Mouse (Mus musculus) cerebellum, adult 2 months (tissue): ENCODE measurements around the gene Ccdc40. TPM values are rescaled to one million over a fixed set of nuclear protein-coding genes. Genes with fewer than 3 reads are reported as not detected.
"Not testable (repeated sequence)": the region's sequence is repeated elsewhere in the genome, so short reads cannot be mapped to it uniquely, and the experiment has no call there.

ENCODE experiments used
- DNase-seq, 2 experiments: peaks; one replicate each; pipeline ENCODE4 v3.0.0; 2021
- H3K27ac ChIP-seq: fragments of 200-500 bp; 2 replicates; pipeline ENCODE4 v1.5.1; 2012; ENCODE audit warnings: low read length, control low read depth, inconsistent platforms; ENCODE audit not compliant: insufficient read depth
- H3K27me3 ChIP-seq: fragments of 200-500 bp; 2 replicates; pipeline ENCODE4 v1.6.1; 2012; ENCODE audit warnings: inconsistent platforms, mild to moderate bottlenecking, low read length, moderate library complexity; ENCODE audit not compliant: control insufficient read depth, insufficient read depth
- H3K4me1 ChIP-seq: fragments of 200-500 bp; 2 replicates; pipeline ENCODE4 v1.6.1; 2011; ENCODE audit warnings: low read length; ENCODE audit not compliant: control insufficient read depth, insufficient read depth
- H3K4me3 ChIP-seq: fragments of 200-500 bp; replicated peaks from 2 replicates; pipeline ENCODE3; 2011; ENCODE audit warnings: mild to moderate bottlenecking, low read depth, low read length, control low read depth; ENCODE audit not compliant: insufficient read depth
- CTCF ChIP-seq: fragments of 200-500 bp; IDR thresholded peaks from 2 replicates; pipeline ENCODE4 v1.5.1; 2011; ENCODE audit warnings: low read depth, mild to moderate bottlenecking, control low read depth, low read length, moderate library complexity, borderline replicate concordance; ENCODE audit not compliant: insufficient read depth
- POLR2A ChIP-seq: fragments of 200-500 bp; IDR thresholded peaks from 2 replicates; pipeline ENCODE4 v1.6.1; 2011; ENCODE audit warnings: low read length, control low read depth, borderline replicate concordance; ENCODE audit not compliant: insufficient read depth
- WGBS: fragments of 180-500 bp; shearing (Covaris S2); methylation state at CpG from one replicate; pipeline ENCODE4 v1.1.7; 2018; 5-methylcytosine and 5-hydroxymethylcytosine counted together
- polyA plus RNA-seq: library from polyadenylated mRNA; depleted of rRNA; stranded (reverse); fragments of >200 nt; gene quantifications from 2 replicates; pipeline ENCODE4 v1.2.3, GENCODE M21; 2012

The Ccdc40 gene
- polyA plus RNA-seq, 1 experiment: 2.4 TPM

GRCm38 (mm10) chr11:119234770-119235169, 6.4 kb downstream of the Ccdc40 start:
- no peak for TF ChIP-seq POLR2A
- TF ChIP-seq CTCF: no peak
- no peak overlapping the region for H3K27ac ChIP-seq
- 98% methylated on average over 10 of the region's 10 CpGs for WGBS
- H3K4me1 ChIP-seq: no peaks in the 10 kb centered on the region
- DNase-seq: no peak
- no peak overlapping the region for H3K4me3 ChIP-seq
- no peaks in the 10 kb centered on the region for H3K27me3 ChIP-seq

GRCm38 (mm10) chr11:119235596-119235995, 7.2 kb downstream of the Ccdc40 start:
- H3K4me3 ChIP-seq: no peak overlapping the region
- no peaks in the 10 kb centered on the region for H3K27me3 ChIP-seq
- DNase-seq: no peak
- WGBS: 88% methylated on average over 4 of the region's 4 CpGs
- no peak overlapping the region for H3K27ac ChIP-seq
- no peaks in the 10 kb centered on the region for H3K4me1 ChIP-seq
- TF ChIP-seq POLR2A (no peak), CTCF (peak; percentile 50; the same call in 1 of the 2 replicates)

- Histone ChIP-seq H3K4me1 (no peaks in the 10 kb centered on the region), H3K27ac (no peak overlapping the region), H3K27me3 (no peaks in the 10 kb centered on the region), H3K4me3 (no peak overlapping the region)
- no peak for TF ChIP-seq POLR2A
- no peak for TF ChIP-seq CTCF
- DNase-seq: no peak
- 43% methylated on average over 8 of the region's 8 CpGs for WGBS
Observed at GRCm38 (mm10) chr11:119236354-119236753, 8.0 kb downstream of the Ccdc40 start.

GRCm38 (mm10) chr11:119237007-119237406, 8.6 kb downstream of the Ccdc40 start:
- TF ChIP-seq CTCF (no peak), POLR2A (no peak)
- Histone ChIP-seq H3K4me3 (no peak overlapping the region), H3K27ac (no peak overlapping the region), H3K4me1 (no peaks in the 10 kb centered on the region), H3K27me3 (no peaks in the 10 kb centered on the region)
- DNase-seq: no peak
- WGBS: 88% methylated on average over 3 of the region's 3 CpGs

GRCm38 (mm10) chr11:119237568-119238304, 9.4 kb downstream of the Ccdc40 start:
- H3K27me3 ChIP-seq: no peaks in the 10 kb centered on the region
- no peak overlapping the region for H3K27ac ChIP-seq
- no peaks in the 10 kb centered on the region for H3K4me1 ChIP-seq
- no peak for DNase-seq
- H3K4me3 ChIP-seq: no peak overlapping the region
- WGBS: 41% methylated on average over 20 of the region's 20 CpGs
- no peak for TF ChIP-seq POLR2A
- TF ChIP-seq CTCF: no peak

- no peak for TF ChIP-seq CTCF
- TF ChIP-seq POLR2A: no peak
- WGBS: 31% methylated on average over 11 of the region's 11 CpGs
- Histone ChIP-seq H3K27ac (no peak overlapping the region), H3K4me1 (no peaks in the 10 kb centered on the region), H3K27me3 (no peaks in the 10 kb centered on the region), H3K4me3 (no peak overlapping the region)
- no peak for DNase-seq
Observed at GRCm38 (mm10) chr11:119238305-119238721, 9.9 kb downstream of the Ccdc40 start.

GRCm38 (mm10) chr11:119239480-119239879, 11.1 kb downstream of the Ccdc40 start:
- H3K4me1 ChIP-seq: no peaks in the 10 kb centered on the region
- no peak for DNase-seq
- no peak overlapping the region for H3K27ac ChIP-seq
- H3K27me3 ChIP-seq: no peaks in the 10 kb centered on the region
- H3K4me3 ChIP-seq: no peak overlapping the region
- no peak for TF ChIP-seq POLR2A
- TF ChIP-seq CTCF: no peak
- 91% methylated on average over 12 of the region's 12 CpGs for WGBS

GRCm38 (mm10) chr11:119245543-119245942, 17.2 kb downstream of the Ccdc40 start:
- DNase-seq, H3K4me1 ChIP-seq, H3K4me3 ChIP-seq, H3K27ac ChIP-seq, H3K27me3 ChIP-seq: not testable (repeated sequence)
- 95% methylated on average over 6 of the region's 6 CpGs for whole genome bisulfite sequencing

- Histone ChIP-seq H3K27me3 (no peaks in the 10 kb centered on the region), H3K4me3 (no peak overlapping the region), H3K4me1 (peaks cover 4% of the 10 kb centered on the region; the same call in 1 of the 2 replicates), H3K27ac (no peak overlapping the region)
- TF ChIP-seq CTCF (peak; percentile 66), POLR2A (no peak)
- WGBS: 29% methylated on average over 6 of the region's 6 CpGs
- DNase-seq: peak; percentile 62 to 72
Observed at GRCm38 (mm10) chr11:119249011-119249410, 20.6 kb downstream of the Ccdc40 start.
